In the genomic region with DNA sequence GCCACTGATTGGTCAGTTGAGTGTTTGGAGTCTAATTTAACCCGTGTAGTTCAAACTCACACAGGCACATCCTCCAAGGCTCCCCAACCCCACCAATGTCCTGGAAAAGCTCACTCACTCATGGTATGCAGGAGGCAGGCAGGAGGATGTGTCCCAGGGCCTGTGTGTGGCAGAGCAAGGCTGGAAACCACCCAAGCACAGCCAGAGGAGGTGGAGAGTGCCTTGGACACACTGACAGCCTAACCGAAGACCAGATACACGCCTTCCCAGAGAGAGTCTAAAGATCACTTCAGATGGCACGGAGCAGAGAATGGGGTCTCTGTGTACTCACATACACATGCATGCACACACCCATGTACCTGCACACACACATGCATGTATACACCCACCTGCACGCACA, we compare ENCODE assay signal across 16 mouse cellular contexts.
A peak's percentile ranks its signal among the peaks of the same experiment; 100 is the strongest.
DNase-seq lines count a peak whose midpoint lies in the region; ATAC-seq lines count a peak whose summit lies in the region.
"Had no signal": no experiment of that assay in that cellular context is flagged by ENCODE, and none has a peak within 500 bp of the region (broad histone marks: within the 10 kb centered on the region; RNA-seq: fewer than 3 reads in every experiment).

No protein-coding gene starts in this region.

- WGBS in heart, embryonic 14.5 days = 45% methylated on average over 5 of the region's 5 CpGs
- WGBS in lung, embryonic 15.5 days = 46% methylated on average over 5 of the region's 5 CpGs
- 52% methylated on average over 5 of the region's 5 CpGs for WGBS in kidney, embryonic 15.5 days
- WGBS in limb, embryonic 10.5 days = 71% methylated on average over 5 of the region's 5 CpGs

- H3K4me1 ChIP-seq in heart, embryonic 14.5 days (ENCODE audit: control insufficient read depth in 2 of 2, insufficient read depth in 2 of 2, low read length in 2 of 2) = peaks cover 8 to 9% of the 10 kb centered on the region in 2 experiments; a peak in 2 of 4 replicates
- peaks cover 12% of the 10 kb centered on the region for H3K4me1 ChIP-seq in lung, embryonic 15.5 days
- H3K4me1 ChIP-seq in kidney, embryonic 15.5 days = peaks cover 16% of the 10 kb centered on the region
- peaks cover 51% of the 10 kb centered on the region for H3K4me1 ChIP-seq in limb, embryonic 10.5 days

- no peak overlapping the region for H3K9ac ChIP-seq in heart, embryonic 14.5 days (ENCODE audit: low read length)
- H3K9ac ChIP-seq in lung, embryonic 15.5 days = no peak overlapping the region
- no peak overlapping the region for H3K9ac ChIP-seq in kidney, embryonic 15.5 days

- 0 out of 2 replicates have a peak, but pooled peaks have one; percentile 13 for ATAC-seq in heart, embryonic 14.5 days (ENCODE audit: insufficient number of reproducible peaks, insufficient read depth, low FRiP score, low read depth)
- ATAC-seq in lung, embryonic 15.5 days (ENCODE audit: borderline replicate concordance, extremely low read depth, low FRiP score, low TSS enrichment) = peak; percentile 9; the same call in 1 of the 2 replicates
- ATAC-seq in kidney, embryonic 15.5 days (replicated peaks; ENCODE audit: low FRiP score) = 0 out of 2 replicates have a peak, but pooled peaks have one; percentile 30
- ATAC-seq: forebrain, embryonic 16.5 days; midbrain, embryonic 16.5 days had no signal

- no peak for DNase-seq in heart, postnatal 10 days
- DNase-seq in lung, postnatal 14 days = no peak
- DNase-seq in limb, embryonic 10.5 days (ENCODE audit: low spot score) = no peak
- no peak for DNase-seq in adrenal gland, postnatal 25 days
- DNase-seq in left cerebral cortex, adult 11 months (ENCODE audit: low spot score) = no peak
- DNase-seq: adrenal gland, postnatal 14 days; cerebellum, adult 11 months; gastrocnemius, postnatal 36 days; lung, adult 2 months; thymus, postnatal 14 days had no signal

- H3K27me3 ChIP-seq in heart, embryonic 14.5 days (ENCODE audit: control insufficient read depth, insufficient read depth, low read length) = peaks cover 36% of the 10 kb centered on the region
- H3K27me3 ChIP-seq in lung, embryonic 15.5 days = peaks cover 7% of the 10 kb centered on the region; the same call in 1 of the 2 replicates
- H3K27me3 ChIP-seq in kidney, embryonic 15.5 days = peaks cover 9% of the 10 kb centered on the region
- H3K27me3 ChIP-seq in limb, embryonic 10.5 days (ENCODE audit: low read depth, poor library complexity, severe bottlenecking) = 0 out of 2 replicates have a peak, but pooled peaks cover 11% of the 10 kb centered on the region

- no peak overlapping the region for H3K4me2 ChIP-seq in heart, embryonic 14.5 days (ENCODE audit: low read length)
- H3K4me2 ChIP-seq in lung, embryonic 15.5 days = no peak overlapping the region
- H3K4me2 ChIP-seq in kidney, embryonic 15.5 days = no peak overlapping the region

- H3K9me3 ChIP-seq in heart, embryonic 14.5 days (ENCODE audit: control insufficient read depth, low read length) = no peaks in the 10 kb centered on the region
- H3K9me3 ChIP-seq in lung, embryonic 15.5 days = no peaks in the 10 kb centered on the region
- no peaks in the 10 kb centered on the region for H3K9me3 ChIP-seq in kidney, embryonic 15.5 days (replicated peaks)
- no peaks in the 10 kb centered on the region for H3K9me3 ChIP-seq in limb, embryonic 10.5 days (replicated peaks)
- H3K9me3 ChIP-seq: hindbrain, embryonic 10.5 days had no signal

- H3K4me3 ChIP-seq in heart, embryonic 14.5 days (ENCODE audit: control insufficient read depth in 1 of 2, insufficient read depth in 1 of 2, low read depth in 1 of 2, low read length in 2 of 2) = no peak overlapping the region
- no peak overlapping the region for H3K4me3 ChIP-seq in lung, embryonic 15.5 days
- H3K4me3 ChIP-seq in kidney, embryonic 15.5 days (replicated peaks) = no peak overlapping the region
- no peak overlapping the region for H3K4me3 ChIP-seq in limb, embryonic 10.5 days
- H3K4me3 ChIP-seq: hindbrain, embryonic 10.5 days had no signal

- no peaks in the 10 kb centered on the region for H3K36me3 ChIP-seq in heart, embryonic 14.5 days (ENCODE audit: control insufficient read depth, insufficient read depth, low read length)
- H3K36me3 ChIP-seq in lung, embryonic 15.5 days = no peaks in the 10 kb centered on the region
- no peaks in the 10 kb centered on the region for H3K36me3 ChIP-seq in kidney, embryonic 15.5 days
- no peaks in the 10 kb centered on the region for H3K36me3 ChIP-seq in limb, embryonic 10.5 days
- H3K36me3 ChIP-seq: hindbrain, embryonic 10.5 days had no signal

- H3K27ac ChIP-seq in heart, embryonic 14.5 days (replicated peaks in 1 of 2; ENCODE audit: control insufficient read depth in 1 of 2, insufficient read depth in 1 of 2, low read depth in 2 of 2, low read length in 2 of 2) = no peak overlapping the region
- no peak overlapping the region for H3K27ac ChIP-seq in lung, embryonic 15.5 days
- no peak overlapping the region for H3K27ac ChIP-seq in kidney, embryonic 15.5 days
- H3K27ac ChIP-seq in limb, embryonic 10.5 days = 0 out of 2 replicates have a peak overlapping the region, but pooled peaks have one; percentile 5
- H3K27ac ChIP-seq: hindbrain, embryonic 10.5 days had no signal

- intact Hi-C loops in heart, postnatal 10 days (cut with DNase I) = loop anchor here (5.0 to 10.0 kb wide), 3 partner anchors 176 to 336 kb away; no protein-coding TSS in a partner anchor
